Comparison of ENCODE assay signal across 25 mouse cellular contexts in genomic region chr7:101956481-101956880, GRCm38 (mm10). TPM values are rescaled to one million over a fixed set of nuclear protein-coding genes. Genes with fewer than 3 reads are reported as not detected.
A peak's percentile ranks its signal among the peaks of the same experiment; 100 is the strongest.
DNase-seq lines count a peak whose midpoint lies in the region; ATAC-seq lines count a peak whose summit lies in the region.
"Had no signal": no experiment of that assay in that cellular context is flagged by ENCODE, and none has a peak within 500 bp of the region (broad histone marks: within the 10 kb centered on the region; RNA-seq: fewer than 3 reads in every experiment).

No protein-coding gene starts in this region.

- H3K4me2 ChIP-seq in midbrain, embryonic 13.5 days (replicated peaks), result no peak overlapping the region
- H3K4me2 ChIP-seq: embryonic facial prominence, embryonic 13.5 days; embryonic facial prominence, embryonic 15.5 days; forebrain, embryonic 13.5 days; forebrain, embryonic 15.5 days had no signal

- H3K4me3 ChIP-seq in midbrain, embryonic 13.5 days (replicated peaks), result no peak overlapping the region
- H3K4me3 ChIP-seq: embryonic facial prominence, embryonic 13.5 days; embryonic facial prominence, embryonic 15.5 days; forebrain, embryonic 13.5 days; forebrain, embryonic 15.5 days had no signal

- H3K9me3 ChIP-seq in midbrain, embryonic 13.5 days, result no peaks in the 10 kb centered on the region
- H3K9me3 ChIP-seq: embryonic facial prominence, embryonic 13.5 days; embryonic facial prominence, embryonic 15.5 days; forebrain, embryonic 13.5 days; forebrain, embryonic 15.5 days had no signal

- DNase-seq in heart, adult 11 months, result peak; percentile 15
- no peak for DNase-seq in heart, postnatal 36 days
- DNase-seq in A20 (ENCODE audit: low read depth, low spot score), result peak; percentile 40
- DNase-seq in right cerebral cortex, adult 2 months (ENCODE audit: low spot score in 2 of 2), result no peak
- no peak for DNase-seq in right cerebral cortex, postnatal 36 days (ENCODE audit: low spot score in 2 of 2)
- DNase-seq: cerebellum, adult 11-12 months; cerebellum, adult 2 months; cerebellum, adult 9-10 months; cerebellum, postnatal 10 days; cerebellum, postnatal 25 days; embryo, embryonic 11 days; forebrain, postnatal 0 days had no signal

- whole genome bisulfite sequencing in midbrain, embryonic 13.5 days, result 97% methylated on average over 1 of the region's 1 CpGs

- H3K36me3 ChIP-seq in midbrain, embryonic 13.5 days, result no peaks in the 10 kb centered on the region
- H3K36me3 ChIP-seq: embryonic facial prominence, embryonic 15.5 days; forebrain, embryonic 15.5 days had no signal

- no peaks in the 10 kb centered on the region for H3K27me3 ChIP-seq in midbrain, embryonic 13.5 days
- H3K27me3 ChIP-seq: embryonic facial prominence, embryonic 13.5 days; embryonic facial prominence, embryonic 15.5 days; forebrain, embryonic 13.5 days; forebrain, embryonic 15.5 days; Patski had no signal

- no peaks in the 10 kb centered on the region for H3K4me1 ChIP-seq in midbrain, embryonic 13.5 days (replicated peaks)
- H3K4me1 ChIP-seq: embryonic facial prominence, embryonic 13.5 days; embryonic facial prominence, embryonic 15.5 days had no signal

- no peak overlapping the region for H3K9ac ChIP-seq in midbrain, embryonic 13.5 days (replicated peaks)
- H3K9ac ChIP-seq: embryonic facial prominence, embryonic 13.5 days; embryonic facial prominence, embryonic 15.5 days; forebrain, embryonic 13.5 days; forebrain, embryonic 15.5 days; forebrain, postnatal 0 days had no signal

- ATAC-seq in common myeloid progenitor, adult 5-6 weeks (replicated peaks; ENCODE audit: low read depth, poor library complexity, severe bottlenecking), result peak; percentile 56
- peak; percentile 24; the same call in 1 of the 2 replicates for ATAC-seq in megakaryocyte, adult 5-6 weeks (ENCODE audit: poor library complexity, severe bottlenecking)
- no peak for ATAC-seq in midbrain, embryonic 13.5 days
- ATAC-seq: activated CD4-positive, CD25-positive, alpha-beta regulatory T cell, adult 4 months; forebrain, embryonic 13.5 days; forebrain, embryonic 15.5 days; forebrain, postnatal 0 days; Patski had no signal

- no peak overlapping the region for H3K27ac ChIP-seq in midbrain, embryonic 13.5 days
- H3K27ac ChIP-seq: embryonic facial prominence, embryonic 13.5 days; embryonic facial prominence, embryonic 15.5 days; forebrain, embryonic 13.5 days; forebrain, embryonic 15.5 days had no signal

- intact Hi-C loops in heart, postnatal 36 days (cut with DNase I), result no loop called here

RNA-seq across cellular contexts. Expression of gene Numa1, which starts 22.6 kb away (rescaled TPM):
- total RNA-seq in heart, postnatal 36 days (2021), result 10 to 100 TPM; 97.8 to 98.6 TPM
- total RNA-seq in common myeloid progenitor, adult 5-6 weeks (2017), result 251 and 297 TPM in 2 replicates
- 71.4 and 82.2 TPM in 2 replicates for total RNA-seq in megakaryocyte, adult 5-6 weeks (2015)
- total RNA-seq in megakaryocyte, adult 5-6 weeks (2017), result 122 and 139 TPM in 2 replicates
- polyA plus RNA-seq in midbrain, embryonic 13.5 days (2015; fragmentation: Nextera tagmentation; extraction: Ambion mirVana), result 63.0 and 70.7 TPM in 2 replicates

RNA-seq across cellular contexts. Expression of gene Lrrc51, which starts 22.8 kb away (rescaled TPM):
- 1 to 10 TPM; 3.6 to 5.2 TPM for total RNA-seq in heart, postnatal 36 days (2021)
- total RNA-seq in common myeloid progenitor, adult 5-6 weeks (2017), result 1.7 and 3.9 TPM in 2 replicates
- total RNA-seq in megakaryocyte, adult 5-6 weeks (2015), result 0.82 and 1.1 TPM in 2 replicates
- total RNA-seq in megakaryocyte, adult 5-6 weeks (2017), result 0.70 TPM in 1 of 2 replicates, not detected in the other
- 9.6 and 10.6 TPM in 2 replicates for polyA plus RNA-seq in midbrain, embryonic 13.5 days (2015; fragmentation: Nextera tagmentation; extraction: Ambion mirVana)

RNA-seq across cellular contexts. Expression of gene Tomt, which starts 50.3 kb away (rescaled TPM):
- not detected for total RNA-seq in heart, postnatal 36 days (2021)
- 0.19 and 0.91 TPM in 2 replicates for total RNA-seq in common myeloid progenitor, adult 5-6 weeks (2017)
- 0.11 TPM in 1 of 2 replicates, not detected in the other for total RNA-seq in megakaryocyte, adult 5-6 weeks (2015)
- 0.07 TPM in 1 of 2 replicates, not detected in the other for total RNA-seq in megakaryocyte, adult 5-6 weeks (2017)
- 0.35 and 0.77 TPM in 2 replicates for polyA plus RNA-seq in midbrain, embryonic 13.5 days (2015; fragmentation: Nextera tagmentation; extraction: Ambion mirVana)
- total RNA-seq: adrenal gland, adult 18-20 months; adrenal gland, adult 8-10 months; adrenal gland, postnatal 14 days; adrenal gland, postnatal 36 days; forebrain, postnatal 0 days had no signal

RNA-seq across cellular contexts. Expression of gene Lamtor1, which starts 50.8 kb away (rescaled TPM):
- total RNA-seq in heart, postnatal 36 days (2021), result 100 to 1,000 TPM; 110 to 111 TPM
- 66.9 and 67.0 TPM in 2 replicates for total RNA-seq in common myeloid progenitor, adult 5-6 weeks (2017)
- total RNA-seq in megakaryocyte, adult 5-6 weeks (2015), result 137 and 160 TPM in 2 replicates
- 127 and 128 TPM in 2 replicates for total RNA-seq in megakaryocyte, adult 5-6 weeks (2017)
- polyA plus RNA-seq in midbrain, embryonic 13.5 days (2015; fragmentation: Nextera tagmentation; extraction: Ambion mirVana), result 146 and 158 TPM in 2 replicates

Comparison
In these comparisons a context has a peak if more than half of its experiments do, and no peak if none do; other contexts are left out.
1. DNase-seq: peak in heart, adult 11 months (single experiment) and A20 (single experiment); none in heart, postnatal 36 days (0 of 2), right cerebral cortex, adult 2 months (0 of 2) and right cerebral cortex, postnatal 36 days (0 of 2).